Comparison of ENCODE assay signal across 9 mouse cellular contexts in genomic region chr7:30295103-30295502, GRCm38 (mm10). TPM values are rescaled to one million over a fixed set of nuclear protein-coding genes. Genes with fewer than 3 reads are reported as not detected.
A peak's percentile ranks its signal among the peaks of the same experiment; 100 is the strongest.
DNase-seq lines count a peak whose midpoint lies in the region; ATAC-seq and TF ChIP-seq lines count a peak whose summit lies in the region.
"Had no signal": no experiment of that assay in that cellular context is flagged by ENCODE, and none has a peak within 500 bp of the region (broad histone marks: within the 10 kb centered on the region; RNA-seq: fewer than 3 reads in every experiment).

No protein-coding gene starts in this region.

- H3K4me1 ChIP-seq in hindbrain, postnatal 0 days (ENCODE audit: insufficient read depth, low read length), result peaks cover 12% of the 10 kb centered on the region
- H3K4me1 ChIP-seq in hindbrain, embryonic 11.5 days (replicated peaks; ENCODE audit: control insufficient read depth, insufficient read depth, low read length), result 0 out of 2 replicates have a peak, but pooled peaks cover 2% of the 10 kb centered on the region
- peaks cover 15% of the 10 kb centered on the region for H3K4me1 ChIP-seq in testis, adult 2 months (ENCODE audit: control insufficient read depth, insufficient read depth, low read length)

- no peak overlapping the region for H3K9ac ChIP-seq in hindbrain, postnatal 0 days (replicated peaks; ENCODE audit: low read length)
- no peak overlapping the region for H3K9ac ChIP-seq in hindbrain, embryonic 11.5 days (ENCODE audit: low read depth, low read length)

- H3K27me3 ChIP-seq in hindbrain, postnatal 0 days (ENCODE audit: insufficient read depth, low read length), result no peaks in the 10 kb centered on the region
- H3K27me3 ChIP-seq in hindbrain, embryonic 11.5 days (ENCODE audit: control insufficient read depth, insufficient read depth, low read length), result no peaks in the 10 kb centered on the region
- no peaks in the 10 kb centered on the region for H3K27me3 ChIP-seq in testis, adult 2 months (ENCODE audit: control insufficient read depth, insufficient read depth, low read length)

- no peak overlapping the region for H3K4me3 ChIP-seq in hindbrain, postnatal 0 days (ENCODE audit: low read length)
- H3K4me3 ChIP-seq in hindbrain, embryonic 11.5 days (ENCODE audit: low read depth, low read length), result no peak overlapping the region
- H3K4me3 ChIP-seq in testis, adult 2 months (ENCODE audit: control insufficient read depth, low read depth, low read length), result no peak overlapping the region

- WGBS in hindbrain, postnatal 0 days, result 71% methylated on average over 10 of the region's 10 CpGs
- 71% methylated on average over 10 of the region's 10 CpGs for WGBS in hindbrain, embryonic 11.5 days

- no peaks in the 10 kb centered on the region for H3K9me3 ChIP-seq in hindbrain, postnatal 0 days (ENCODE audit: low read length)
- H3K9me3 ChIP-seq in hindbrain, embryonic 11.5 days (ENCODE audit: control insufficient read depth, low read length), result no peaks in the 10 kb centered on the region

- TF ChIP-seq POLR2A in testis, adult 2 months (IDR thresholded peaks at IDR 0.05; ENCODE audit: control insufficient read depth, low read depth, low read length), result peak; percentile 34; the same call in 1 of the 2 replicates

- peak; percentile 27; the same call in 1 of the 2 replicates for ATAC-seq in hindbrain, postnatal 0 days
- no peak for ATAC-seq in hindbrain, embryonic 11.5 days (ENCODE audit: low FRiP score)

- no peak overlapping the region for H3K4me2 ChIP-seq in hindbrain, postnatal 0 days (ENCODE audit: low read depth, low read length)
- no peak overlapping the region for H3K4me2 ChIP-seq in hindbrain, embryonic 11.5 days (replicated peaks; ENCODE audit: low read depth, low read length)

- peaks cover 46% of the 10 kb centered on the region for H3K36me3 ChIP-seq in hindbrain, postnatal 0 days (ENCODE audit: insufficient read depth, low read length)
- H3K36me3 ChIP-seq in hindbrain, embryonic 11.5 days (ENCODE audit: control insufficient read depth, insufficient read depth, low read length), result peaks cover 13% of the 10 kb centered on the region
- H3K36me3 ChIP-seq in testis, adult 2 months (ENCODE audit: control insufficient read depth, insufficient read depth, low read length), result no peaks in the 10 kb centered on the region

- DNase-seq in hindbrain, postnatal 0 days (ENCODE audit: low spot score), result peak; percentile 49
- DNase-seq in hindbrain, embryonic 11.5 days (ENCODE audit: low spot score), result no peak
- DNase-seq in ovary, postnatal 36 days (ENCODE audit: low spot score), result peak; percentile 55
- no peak for DNase-seq in ovary, postnatal 14 days (ENCODE audit: low spot score)
- peak; percentile 34 for DNase-seq in gastrocnemius, postnatal 10 days
- DNase-seq in embryo, embryonic 10 days (ENCODE audit: low spot score), result no peak
- no peak for DNase-seq in frontal cortex, postnatal 25 days (ENCODE audit: low spot score in 2 of 2)
- DNase-seq: thymus, adult 2 months had no signal

- TF ChIP-seq CTCF in hindbrain, postnatal 0 days (IDR thresholded peaks at IDR 0.05; ENCODE audit: low read depth), result no peak
- no peak for TF ChIP-seq CTCF in testis, adult 2 months (IDR thresholded peaks at IDR 0.05; ENCODE audit: control insufficient read depth, insufficient read depth, insufficient replicate concordance, low read depth, low read length)

- peak overlapping the region; percentile 49 for H3K27ac ChIP-seq in hindbrain, postnatal 0 days
- H3K27ac ChIP-seq in hindbrain, embryonic 11.5 days (ENCODE audit: low read depth, low read length), result no peak overlapping the region
- peak overlapping the region; percentile 34 for H3K27ac ChIP-seq in testis, adult 2 months (ENCODE audit: control insufficient read depth, insufficient read depth, low read depth, low read length)

RNA-seq across cellular contexts. Expression of gene Clip3, which starts 3.6 kb away (rescaled TPM):
- total RNA-seq in hindbrain, postnatal 0 days (2014; rRNA removed), result 144 and 172 TPM in 2 replicates
- polyA plus RNA-seq in hindbrain, postnatal 0 days (2015; fragmentation: Nextera tagmentation; extraction: Ambion mirVana), result 106 and 118 TPM in 2 replicates
- 66.7 and 78.4 TPM in 2 replicates for polyA plus RNA-seq in hindbrain, embryonic 11.5 days (2014; fragmentation: Nextera tagmentation; extraction: Ambion mirVana)
- total RNA-seq in gastrocnemius, postnatal 10 days (2021), result 10 to 100 TPM; 22.2 to 26.5 TPM
- polyA plus RNA-seq in testis, adult 2 months (2012; rRNA removed), result 4.8 and 6.6 TPM in 2 replicates

RNA-seq across cellular contexts. Expression of gene Alkbh6, which starts 13.4 kb away (rescaled TPM):
- 75.4 and 116 TPM in 2 replicates for total RNA-seq in hindbrain, postnatal 0 days (2014; rRNA removed)
- 129 and 131 TPM in 2 replicates for polyA plus RNA-seq in hindbrain, postnatal 0 days (2015; fragmentation: Nextera tagmentation; extraction: Ambion mirVana)
- polyA plus RNA-seq in hindbrain, embryonic 11.5 days (2014; fragmentation: Nextera tagmentation; extraction: Ambion mirVana), result 82.1 and 85.2 TPM in 2 replicates
- total RNA-seq in gastrocnemius, postnatal 10 days (2021), result 10 to 100 TPM; 18.3 to 18.6 TPM
- 36.5 and 38.0 TPM in 2 replicates for polyA plus RNA-seq in testis, adult 2 months (2012; rRNA removed)

RNA-seq across cellular contexts. Expression of gene Wdr62, which starts 14.9 kb away (rescaled TPM):
- total RNA-seq in hindbrain, postnatal 0 days (2014; rRNA removed), result 4.3 and 7.0 TPM in 2 replicates
- polyA plus RNA-seq in hindbrain, postnatal 0 days (2015; fragmentation: Nextera tagmentation; extraction: Ambion mirVana), result 3.7 and 4.0 TPM in 2 replicates
- polyA plus RNA-seq in hindbrain, embryonic 11.5 days (2014; fragmentation: Nextera tagmentation; extraction: Ambion mirVana), result 5.9 and 8.5 TPM in 2 replicates
- total RNA-seq in gastrocnemius, postnatal 10 days (2021), result 1 to 10 TPM; 4.9 to 5.9 TPM
- 713 and 754 TPM in 2 replicates for polyA plus RNA-seq in testis, adult 2 months (2012; rRNA removed)

RNA-seq across cellular contexts. Expression of gene Thap8, which starts 15.2 kb away (rescaled TPM):
- 1.0 TPM in 1 of 2 replicates, not detected in the other for total RNA-seq in hindbrain, postnatal 0 days (2014; rRNA removed)
- polyA plus RNA-seq in hindbrain, postnatal 0 days (2015; fragmentation: Nextera tagmentation; extraction: Ambion mirVana), result 0.52 and 0.76 TPM in 2 replicates
- 0.25 and 0.32 TPM in 2 replicates for polyA plus RNA-seq in hindbrain, embryonic 11.5 days (2014; fragmentation: Nextera tagmentation; extraction: Ambion mirVana)
- under 1 TPM; 0.32 to 0.38 TPM for total RNA-seq in gastrocnemius, postnatal 10 days (2021)
- 1.8 and 2.3 TPM in 2 replicates for polyA plus RNA-seq in testis, adult 2 months (2012; rRNA removed)

RNA-seq across cellular contexts. Expression of gene Syne4, which starts 19.5 kb away (rescaled TPM):
- total RNA-seq in hindbrain, postnatal 0 days (2014; rRNA removed), result 13.2 and 16.5 TPM in 2 replicates
- polyA plus RNA-seq in hindbrain, postnatal 0 days (2015; fragmentation: Nextera tagmentation; extraction: Ambion mirVana), result 11.4 and 12.6 TPM in 2 replicates
- polyA plus RNA-seq in hindbrain, embryonic 11.5 days (2014; fragmentation: Nextera tagmentation; extraction: Ambion mirVana), result 17.4 and 18.7 TPM in 2 replicates
- total RNA-seq in gastrocnemius, postnatal 10 days (2021), result 1 to 10 TPM; 1.8 TPM
- 7.4 and 9.6 TPM in 2 replicates for polyA plus RNA-seq in testis, adult 2 months (2012; rRNA removed)

Comparison
In these comparisons a context has a peak if more than half of its experiments do, and no peak if none do; other contexts are left out.
1. DNase-seq: peak in hindbrain, postnatal 0 days (single experiment), ovary, postnatal 36 days (single experiment) and gastrocnemius, postnatal 10 days (single experiment); none in hindbrain, embryonic 11.5 days (single experiment), ovary, postnatal 14 days (single experiment), embryo, embryonic 10 days (single experiment) and frontal cortex, postnatal 25 days (0 of 2).
2. RNA of gene Wdr62, which starts 14.9 kb away (polyA plus RNA-seq): 713 to 754 TPM in testis, adult 2 months; 5.9 to 8.5 TPM in hindbrain, embryonic 11.5 days and 3.7 to 4.0 TPM in hindbrain, postnatal 0 days; every median in the first group is over 10 times any median in the second.